Mouse (Mus musculus): ENCODE data around the gene Nfatc3.

Gene Nfatc3

DNA sequence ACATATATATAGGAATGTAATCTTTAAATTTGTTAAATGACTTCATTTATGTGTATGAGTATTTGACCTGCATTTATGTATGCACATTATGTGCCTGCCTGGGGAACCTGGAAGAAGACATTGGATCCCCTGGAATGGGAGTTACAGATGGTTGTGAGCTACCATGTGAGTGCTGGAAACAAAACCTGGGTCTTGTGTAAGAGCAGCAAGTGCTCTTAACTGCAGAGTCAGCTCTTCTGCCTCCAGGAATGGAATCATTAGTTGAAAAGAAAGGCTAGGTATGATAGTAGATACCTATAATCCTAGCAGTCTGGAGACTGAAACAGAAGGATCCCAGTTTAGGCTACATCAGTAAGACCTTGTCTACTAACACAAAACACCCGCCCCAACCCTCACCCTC lies 67.4 kb downstream of the Nfatc3 start:
- in situ Hi-C loops (cut with MboI, MseI) = no loop called here

DNA sequence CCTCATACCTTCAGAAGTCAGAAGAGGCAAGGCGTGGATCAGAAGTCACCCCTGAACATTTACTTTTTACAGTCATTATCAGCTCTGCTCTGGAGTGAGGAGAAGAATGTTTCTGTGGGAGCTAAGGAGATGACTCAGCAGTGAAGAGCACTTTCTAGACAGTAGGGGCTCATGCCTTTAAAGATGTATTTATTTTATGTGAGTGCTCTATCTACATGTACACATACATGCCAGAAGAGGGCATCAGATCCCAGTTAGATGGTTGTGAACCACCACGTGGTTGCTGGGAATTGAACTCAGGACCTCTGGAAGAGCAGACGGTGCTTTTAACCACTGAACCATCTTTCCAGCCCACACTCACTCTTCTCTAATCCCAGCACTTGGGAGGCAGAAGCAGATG lies 68.4 kb downstream of the Nfatc3 start:
- in situ Hi-C loops (cut with MboI, MseI) = no loop called here

DNA sequence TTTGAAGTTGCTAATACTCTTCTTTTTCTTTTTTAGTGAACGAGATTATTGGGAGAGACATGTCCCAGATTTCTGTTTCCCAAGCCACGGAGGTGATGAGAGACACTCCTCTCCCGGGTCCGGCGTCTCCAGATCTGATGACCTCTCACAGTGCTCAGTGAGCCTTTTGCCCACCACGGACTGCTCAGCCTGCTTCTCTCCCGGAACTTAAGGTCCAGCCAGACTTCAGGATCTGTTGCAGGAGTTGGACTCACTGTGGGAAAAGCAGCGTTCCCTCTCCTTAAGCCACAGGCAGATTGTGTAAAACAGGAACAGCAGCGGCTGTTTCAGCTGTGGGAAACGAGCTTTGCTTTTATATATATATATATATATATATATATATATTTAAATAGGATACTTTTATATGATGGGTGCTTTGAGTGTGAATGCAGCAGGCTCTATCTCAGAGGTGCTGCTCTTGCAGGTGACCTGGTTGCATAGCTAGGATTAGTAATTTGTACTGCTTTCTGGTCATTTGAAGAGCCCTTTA lies 69.3 kb downstream of the Nfatc3 start:
- in situ Hi-C loops (cut with MboI, MseI) = no loop called here

DNA sequence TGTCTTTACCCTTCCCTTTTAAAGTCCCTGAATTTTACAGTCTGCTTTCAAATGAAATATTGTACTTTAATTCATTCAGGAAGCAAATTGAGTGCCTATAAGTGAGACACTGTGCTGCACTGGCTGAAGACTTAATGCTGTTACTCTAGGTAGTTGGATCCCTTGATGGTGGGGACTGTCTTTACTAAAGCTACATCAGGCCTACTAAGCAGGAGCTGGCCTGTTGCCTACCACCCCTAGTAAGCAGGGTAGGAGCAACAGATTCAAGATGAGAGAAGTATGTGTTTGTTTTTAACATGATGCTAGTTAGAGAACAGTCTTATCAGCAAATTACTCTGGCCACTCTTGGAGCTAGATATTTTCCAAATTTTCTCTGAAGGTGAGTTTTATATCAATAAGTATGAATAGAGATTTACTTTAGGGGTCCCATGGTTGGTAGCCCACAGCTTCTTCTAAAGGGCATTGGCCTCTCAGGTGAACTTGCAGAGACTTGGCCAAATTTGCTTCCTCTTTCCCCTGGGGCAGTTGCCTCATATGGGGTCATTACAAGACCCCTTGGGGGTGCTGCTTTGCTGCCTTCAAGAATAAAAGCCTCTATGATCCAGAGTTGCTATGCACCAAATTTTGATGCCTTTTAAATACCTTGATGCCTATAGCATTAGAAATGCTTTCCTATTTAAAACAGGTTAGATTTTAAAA lies 70.7 kb downstream of the Nfatc3 start:
- in situ Hi-C loops (cut with MboI, MseI) = no loop called here

DNA sequence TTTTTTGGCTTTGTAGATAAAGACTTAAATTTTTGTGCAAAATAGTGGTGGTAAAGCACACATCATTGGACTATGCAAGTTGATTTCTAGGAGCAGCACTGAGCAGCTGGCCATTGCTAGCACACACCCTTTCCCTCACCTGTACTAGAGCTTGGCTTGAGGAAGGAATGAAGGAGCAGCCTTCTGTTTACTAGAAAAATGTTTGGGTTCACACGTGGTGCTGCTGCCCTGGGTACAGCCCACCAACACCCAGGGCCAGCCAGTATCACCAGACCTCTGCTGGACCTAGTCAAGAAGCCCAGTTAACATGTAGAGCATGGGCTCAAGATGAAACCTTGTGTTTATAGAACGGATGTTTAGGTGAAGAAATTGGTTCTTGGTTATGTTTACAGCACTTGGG lies 71.4 kb downstream of the Nfatc3 start:
- in situ Hi-C loops (cut with MboI, MseI) = no loop called here

DNA sequence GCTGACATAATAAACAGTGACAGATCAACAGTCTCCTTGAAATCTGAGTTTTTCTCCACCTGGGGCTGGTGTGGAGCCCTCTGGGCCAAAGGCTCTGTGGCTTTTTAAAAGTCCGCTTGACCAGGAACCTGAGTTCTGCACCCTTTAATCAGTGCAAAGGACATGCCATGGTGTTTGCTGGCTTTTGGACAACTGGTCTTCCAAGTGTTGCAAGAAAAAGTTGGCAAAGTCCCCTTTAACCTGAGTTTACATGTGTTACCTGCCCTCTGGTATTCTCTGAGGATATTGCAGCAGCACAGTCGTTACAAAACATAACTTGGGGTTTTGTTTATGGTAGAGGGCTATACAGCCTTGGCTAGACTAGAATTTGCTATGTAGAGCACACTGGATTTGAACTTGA lies 71.9 kb downstream of the Nfatc3 start:
- in situ Hi-C loops (cut with MboI, MseI) = no loop called here

DNA sequence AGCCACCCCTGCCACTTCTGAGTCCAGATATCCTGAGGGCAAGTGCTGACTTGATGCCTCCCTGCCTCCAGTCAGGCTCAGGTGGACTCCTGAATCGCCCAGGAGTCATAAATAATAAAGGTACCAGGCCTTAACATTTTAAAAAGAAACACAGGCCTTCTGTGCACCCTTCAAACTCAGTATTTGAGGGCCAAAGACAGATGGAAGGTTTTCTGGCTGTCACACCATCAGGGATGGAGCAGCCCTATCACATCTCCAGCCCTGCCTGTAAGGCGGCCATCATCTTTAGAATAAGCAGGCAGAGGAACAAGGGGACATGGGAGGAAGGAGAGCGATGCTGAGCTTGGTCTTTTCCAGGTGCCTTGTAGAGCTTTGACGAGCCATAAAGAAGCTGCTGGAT lies 72.4 kb downstream of the Nfatc3 start:
- in situ Hi-C loops (cut with MboI, MseI) = no loop called here

DNA sequence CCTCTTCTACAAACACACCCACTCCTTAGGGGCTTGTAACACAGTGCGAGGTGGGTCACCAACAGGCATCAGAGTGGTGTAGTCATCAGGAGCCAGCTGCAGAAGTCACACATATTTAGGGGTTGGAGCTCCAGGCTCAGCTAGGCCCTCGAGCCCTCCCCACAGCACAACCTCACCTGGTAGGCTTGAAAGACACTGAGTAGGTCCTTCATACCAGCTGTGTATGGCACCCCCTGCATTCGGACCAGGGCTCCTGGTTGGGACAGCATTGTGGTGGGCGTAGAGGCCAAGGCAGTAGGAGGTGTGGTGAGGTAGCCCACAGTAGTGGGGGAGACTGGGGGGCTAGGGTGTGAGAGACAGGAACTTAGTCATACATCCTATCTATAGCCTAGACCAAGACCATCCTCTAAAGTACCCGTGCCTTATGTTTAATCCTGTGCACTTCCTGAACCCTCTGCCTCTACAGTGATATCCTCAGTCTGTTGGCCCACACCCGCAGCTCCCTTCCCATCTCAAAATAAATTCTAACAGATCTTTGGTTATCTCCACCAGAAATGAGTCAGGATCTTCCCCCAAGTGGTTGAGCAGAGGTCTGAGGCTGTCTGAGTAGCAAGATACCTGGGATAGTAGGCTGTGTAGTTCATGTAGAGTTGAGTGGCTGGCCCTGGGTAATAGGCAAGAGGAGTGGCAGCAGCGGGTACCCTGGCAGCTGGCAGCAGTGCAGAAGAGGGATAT lies 73.0 kb downstream of the Nfatc3 start:
- in situ Hi-C loops (cut with MboI, MseI) = no loop called here

DNA sequence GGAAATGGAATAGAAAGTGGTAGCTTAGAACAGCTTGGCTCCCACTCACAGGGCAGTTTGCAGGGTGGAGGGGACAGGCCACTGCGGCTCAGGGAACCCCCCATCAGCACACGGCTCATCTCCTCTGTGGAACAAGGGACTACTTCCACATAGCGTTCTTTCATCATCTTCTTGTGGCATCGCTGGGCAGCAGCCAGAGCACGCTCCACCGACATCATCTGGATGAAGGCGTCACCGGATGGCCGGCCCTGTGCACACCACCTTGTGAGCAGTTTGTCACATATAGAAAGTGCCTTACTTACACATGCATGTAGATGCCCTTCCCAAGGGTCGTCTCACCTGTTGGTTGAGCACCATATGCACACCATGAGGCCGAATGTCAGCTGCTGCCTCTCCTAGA lies 73.7 kb downstream of the Nfatc3 start:
- in situ Hi-C loops (cut with MboI, MseI) = no loop called here

DNA sequence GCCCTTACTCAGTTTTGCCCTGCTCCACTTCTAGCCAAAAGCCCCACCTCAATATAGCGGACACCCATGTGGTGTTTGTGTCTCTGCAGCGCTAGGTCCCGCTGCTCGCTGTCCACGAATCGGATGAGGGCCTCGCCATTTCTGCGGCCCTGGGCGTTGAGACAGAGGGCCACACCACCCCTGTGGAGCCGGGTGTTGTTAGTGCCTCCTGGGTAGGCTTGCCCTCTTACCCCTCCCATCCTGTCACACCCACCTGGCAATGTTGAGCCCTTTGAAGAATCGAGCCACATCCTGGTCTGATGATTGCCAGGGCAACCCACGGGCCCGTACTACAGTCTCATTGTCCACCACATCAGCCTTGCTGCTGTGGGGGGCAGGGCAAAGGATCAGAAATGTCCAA lies 74.9 kb downstream of the Nfatc3 start:
- in situ Hi-C loops (cut with MboI, MseI) = no loop called here

DNA sequence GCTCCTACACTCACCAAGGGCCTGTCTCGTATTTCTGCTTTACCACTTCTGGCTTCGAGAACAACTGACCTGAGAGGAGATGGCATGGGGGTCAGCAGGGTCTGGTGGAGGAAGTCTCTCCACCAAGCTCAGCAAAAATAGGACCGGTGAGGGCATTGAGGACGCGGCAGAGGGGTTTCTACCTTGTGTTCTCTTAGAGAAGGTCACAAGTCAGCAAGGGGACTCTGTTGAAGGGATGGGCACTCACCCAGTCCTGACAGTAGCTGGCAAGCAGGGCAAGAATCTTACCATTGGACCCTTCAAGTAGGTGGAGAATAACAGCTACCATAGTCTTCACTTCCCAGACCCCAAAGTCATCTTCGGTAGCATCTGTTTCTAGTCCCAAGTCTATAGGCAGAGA lies 75.3 kb downstream of the Nfatc3 start:
- in situ Hi-C loops (cut with MboI, MseI) = no loop called here

DNA sequence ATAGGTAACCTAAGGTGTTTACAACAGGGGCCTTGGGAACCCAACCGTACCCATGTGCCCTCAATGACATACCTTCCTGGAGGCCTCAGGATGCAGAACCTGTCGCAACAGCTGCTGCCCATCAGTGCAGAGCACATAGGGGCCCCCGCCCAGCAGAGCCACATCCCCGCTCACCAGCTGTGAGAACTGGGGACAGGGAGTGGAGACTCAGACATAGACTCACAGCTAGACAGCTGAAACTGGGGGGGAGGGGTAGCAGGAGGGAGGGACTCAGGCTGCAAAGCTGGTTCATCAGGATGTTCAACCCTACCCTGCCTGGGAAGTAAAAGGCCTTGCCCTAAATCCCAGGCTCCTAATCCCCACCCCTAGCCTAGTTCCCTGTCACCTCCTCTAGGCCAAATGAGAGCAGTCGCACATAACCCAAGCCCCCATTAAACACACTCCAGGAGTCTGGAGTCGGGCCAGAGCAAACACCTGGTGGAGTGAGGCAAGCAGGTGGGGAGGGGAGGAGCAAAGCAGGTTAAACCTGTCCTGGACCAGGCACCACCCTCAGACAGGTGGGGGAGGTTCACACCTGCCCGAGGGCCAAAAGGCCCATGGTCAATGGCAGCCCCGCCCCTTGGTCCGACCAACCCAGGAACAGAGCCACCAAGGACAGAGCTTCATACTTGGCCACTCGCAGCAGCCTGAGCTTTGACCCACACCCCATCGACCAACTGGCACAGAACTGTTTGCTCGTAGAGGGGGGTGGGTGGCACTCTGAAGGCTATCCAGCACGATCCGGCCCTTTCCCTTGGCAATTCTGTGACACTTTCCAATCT lies 76.3 kb downstream of the Nfatc3 start:
- in situ Hi-C loops (cut with MboI, MseI) = no loop called here

DNA sequence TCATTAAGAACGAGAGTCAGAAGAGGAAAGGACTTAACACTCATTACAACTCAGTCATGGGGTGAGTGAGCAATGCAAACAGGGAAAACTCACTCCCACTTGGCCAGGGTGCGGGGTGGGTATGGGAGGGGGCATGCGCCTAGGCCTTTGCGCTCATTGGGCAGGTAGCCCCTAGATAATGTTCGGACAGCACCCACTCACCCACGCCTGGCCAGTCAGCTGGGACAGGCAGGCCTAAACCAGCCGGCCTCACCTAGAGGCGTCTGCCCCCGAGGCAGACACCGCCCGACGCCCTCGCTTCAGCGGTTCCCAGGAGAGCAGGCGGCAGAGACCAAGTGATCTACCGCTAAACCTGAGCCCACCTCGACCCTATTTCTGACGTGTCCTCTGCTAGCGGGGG lies 77.0 kb downstream of the Nfatc3 start:
- in situ Hi-C loops (cut with MboI, MseI) = no loop called here

DNA sequence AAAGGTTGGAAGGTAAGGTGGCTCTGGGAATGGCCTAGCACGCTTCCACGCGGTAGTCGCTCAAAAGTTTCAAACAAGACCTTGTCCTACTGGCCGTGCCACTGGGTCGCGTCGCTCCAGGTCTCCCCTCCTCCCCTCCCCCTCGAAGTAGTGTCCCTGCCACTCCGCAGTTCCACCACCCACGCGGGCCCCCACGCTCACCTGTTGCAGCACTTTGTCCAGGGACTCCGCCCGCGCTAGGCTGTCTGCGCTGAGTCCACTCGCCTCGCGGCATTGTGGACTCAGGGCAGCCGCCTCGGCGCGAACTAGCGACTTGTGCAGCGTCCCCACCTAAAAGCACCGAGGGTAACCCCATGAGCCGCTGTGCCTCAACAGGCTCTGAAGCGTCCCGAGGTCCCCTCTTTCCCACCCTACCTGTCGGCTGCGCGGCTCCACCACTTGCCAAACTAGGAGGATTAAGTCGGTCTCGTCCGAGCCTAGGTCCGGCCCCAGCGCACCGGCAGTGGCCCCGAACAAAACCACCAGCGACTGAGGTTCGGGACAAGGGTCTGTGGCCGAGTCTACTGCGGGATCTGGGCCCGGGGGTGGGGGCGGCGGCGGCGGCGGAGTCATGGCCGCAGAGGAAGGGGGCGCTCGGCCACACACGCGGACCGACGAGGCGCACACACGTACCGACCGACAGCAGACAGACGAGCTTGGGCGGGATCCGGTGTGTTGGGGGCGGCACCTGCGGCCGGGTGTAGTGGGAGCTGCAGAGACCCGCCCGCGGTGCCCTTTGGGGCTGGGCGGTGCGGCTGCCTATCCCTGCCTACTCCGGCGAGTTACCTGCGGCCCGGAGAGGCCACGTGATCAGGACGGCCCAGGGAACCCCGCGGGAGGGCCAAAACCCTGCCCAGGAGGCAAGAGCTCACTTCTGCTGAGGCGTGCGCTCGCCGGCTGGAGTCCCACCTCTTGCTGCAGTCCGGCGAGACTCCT lies 77.8 kb downstream of the Nfatc3 start, which contains the start of gene Esrp2:
Gene Esrp2 (minus strand): TSS at position 819 of the 975 bp plus-strand sequence.
- in situ Hi-C loops (cut with MboI, MseI) = no loop called here

DNA sequence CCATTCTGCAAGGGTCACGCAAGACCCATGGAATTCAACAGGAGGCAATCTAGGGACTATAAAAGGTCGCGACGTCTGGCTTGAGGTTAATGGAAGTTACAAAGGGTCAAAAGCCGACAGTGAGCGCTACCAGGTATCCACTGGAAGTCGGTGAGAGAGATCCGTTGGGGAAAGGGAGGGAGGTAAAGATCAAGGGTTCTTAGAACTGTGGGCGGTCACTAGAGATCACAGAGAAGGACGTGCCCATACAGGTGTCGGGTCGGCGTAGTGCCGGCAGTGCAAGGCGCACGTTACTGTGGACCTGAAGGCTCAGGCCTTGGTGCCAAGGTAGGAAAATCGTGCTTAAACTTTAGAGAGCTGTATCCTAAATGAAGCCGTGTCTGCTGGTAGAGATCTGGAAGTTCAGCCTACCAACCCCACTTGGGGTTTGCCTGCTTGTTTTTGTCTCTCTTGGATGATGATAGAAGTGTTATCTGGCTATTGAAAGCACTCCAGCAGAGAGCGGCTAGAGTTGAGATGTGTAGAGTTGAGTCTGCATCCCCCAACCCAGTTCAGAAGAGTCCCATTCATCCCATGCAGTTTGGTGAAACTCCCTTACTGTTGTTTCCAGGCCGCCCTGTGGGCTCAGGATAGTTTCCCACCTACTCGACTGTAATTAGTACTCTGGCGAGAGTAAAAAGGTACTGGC lies 78.7 kb downstream of the Nfatc3 start:
- in situ Hi-C loops (cut with MboI, MseI) = no loop called here

DNA sequence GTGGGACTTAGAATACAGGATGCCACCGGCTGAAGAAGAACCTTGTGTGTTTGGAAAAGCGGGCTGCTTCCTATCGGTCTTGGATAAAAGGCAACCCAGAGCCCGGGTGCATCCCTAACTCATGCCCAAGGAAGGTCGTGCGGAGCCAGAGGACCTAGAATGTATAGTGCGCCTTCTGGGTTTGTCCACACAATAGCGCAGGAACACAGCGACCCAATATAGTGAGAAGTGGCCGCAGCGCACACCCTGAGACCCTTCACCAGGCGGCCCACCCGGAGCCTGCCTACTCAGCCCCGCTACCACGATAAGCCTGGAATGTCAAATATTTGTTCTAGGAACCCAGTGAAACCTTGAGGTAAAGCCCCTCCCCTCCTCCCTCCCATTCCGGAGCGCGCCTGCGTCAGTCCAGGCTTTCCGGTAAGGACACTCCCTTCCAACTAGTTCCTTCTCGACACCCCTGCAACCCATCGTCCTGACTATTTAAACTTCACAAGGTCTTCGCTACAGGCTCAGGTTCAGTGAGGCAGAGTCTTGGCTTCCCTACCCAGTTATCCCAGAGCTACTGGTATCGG lies 79.4 kb downstream of the Nfatc3 start:
- in situ Hi-C loops (cut with MboI, MseI) = no loop called here

DNA sequence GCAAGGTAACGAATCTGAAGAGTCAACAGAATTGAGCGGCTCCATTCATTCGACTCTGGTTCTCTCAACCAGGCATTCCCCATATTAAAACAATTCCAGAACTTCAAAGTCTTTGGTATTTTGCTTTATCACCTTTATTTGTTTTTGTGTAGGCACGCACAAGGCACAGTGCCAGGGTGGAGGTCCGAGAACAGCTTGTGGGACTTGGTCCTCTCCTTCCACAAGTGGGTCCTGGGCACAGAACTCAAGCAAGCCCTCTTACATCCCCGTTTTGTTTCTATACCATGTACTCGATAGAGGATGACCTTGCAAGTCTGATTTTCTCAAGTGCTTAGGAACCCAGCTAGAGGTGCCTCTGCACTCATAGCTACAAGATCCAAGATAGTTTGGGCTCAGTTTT lies 80.0 kb downstream of the Nfatc3 start:
- in situ Hi-C loops (cut with MboI, MseI) = no loop called here

DNA sequence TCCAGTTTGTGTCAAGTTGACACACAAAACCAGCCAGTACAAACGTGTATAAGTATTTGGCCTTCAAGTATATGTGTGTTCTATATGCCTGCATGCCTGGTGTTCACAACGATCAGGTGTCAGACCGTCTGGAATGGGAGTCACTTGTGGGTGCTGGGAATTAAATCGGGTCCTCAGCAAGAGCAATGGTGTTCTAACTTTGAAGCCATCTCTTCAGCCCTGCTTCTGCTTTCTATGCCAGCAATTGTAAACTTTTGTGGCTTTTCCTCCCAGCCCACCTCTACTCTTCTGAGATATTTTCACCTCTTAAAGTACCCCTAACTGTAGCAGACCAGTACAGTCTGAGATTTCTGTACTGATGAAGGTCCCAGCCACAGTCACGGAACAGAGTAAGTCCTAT lies 81.6 kb downstream of the Nfatc3 start:
- in situ Hi-C loops (cut with MboI, MseI) = loop anchor here in 1 of 2 experiments (10.0 kb wide), 1 partner anchor 65 kb away; no protein-coding TSS in a partner anchor

DNA sequence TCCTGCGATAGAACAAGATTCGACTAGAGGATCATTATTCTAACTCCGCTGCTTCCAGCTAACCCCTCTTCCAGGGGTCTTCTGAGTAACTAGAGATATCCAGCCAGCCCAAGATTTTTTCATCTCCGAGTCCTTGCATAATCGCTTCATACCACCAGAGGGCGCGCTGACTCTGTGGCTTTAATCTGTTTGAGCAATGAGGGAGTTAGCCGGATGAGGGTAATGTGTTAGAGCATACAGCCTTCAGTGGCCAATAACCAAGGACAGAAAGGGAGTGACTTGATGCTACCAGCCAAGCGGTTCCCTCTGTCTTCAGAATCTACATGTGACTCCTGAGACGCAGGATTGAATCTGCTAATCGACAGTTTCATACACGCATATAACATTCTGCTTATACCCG lies 82.1 kb downstream of the Nfatc3 start:
- in situ Hi-C loops (cut with MboI, MseI) = loop anchor here in 1 of 2 experiments (10.0 kb wide), 1 partner anchor 64 kb away; no protein-coding TSS in a partner anchor

DNA sequence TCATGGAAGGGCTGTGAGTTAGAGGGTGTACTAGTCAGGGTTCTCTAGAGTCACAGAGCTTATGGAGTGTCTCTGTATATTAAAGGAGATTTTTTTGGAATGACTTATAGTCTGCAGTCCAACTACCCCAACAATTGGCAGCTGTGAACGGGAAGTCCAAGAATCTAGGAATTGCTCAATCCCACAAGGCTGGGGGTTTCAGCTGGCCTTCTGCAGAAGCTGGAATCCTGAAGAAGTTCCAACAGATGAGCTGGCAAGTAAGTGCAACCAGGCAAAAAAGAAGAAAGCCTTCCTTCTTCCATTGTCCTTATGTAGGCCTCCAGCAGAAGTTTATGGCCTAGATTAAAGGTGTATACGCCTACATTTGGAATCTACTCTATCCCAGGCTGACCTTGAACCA lies 86.7 kb downstream of the Nfatc3 start:
- in situ Hi-C loops (cut with MboI, MseI) = loop anchor here in 1 of 2 experiments (10.0 kb wide), 1 partner anchor 59 kb away; no protein-coding TSS in a partner anchor

Data from T-helper 17 cell (primary cell).